Mouse (Mus musculus) cerebellum, adult 9-10 months (tissue): Measurements from ENCODE around the gene Fam213a.
"Not testable (repeated sequence)": the region's sequence is repeated elsewhere in the genome, so short reads cannot be mapped to it uniquely, and the experiment has no call there.

Experiments used
- DNase-seq: peaks from one replicate; pipeline ENCODE4 v3.0.0; 2022

Fam213a gene

DNA sequence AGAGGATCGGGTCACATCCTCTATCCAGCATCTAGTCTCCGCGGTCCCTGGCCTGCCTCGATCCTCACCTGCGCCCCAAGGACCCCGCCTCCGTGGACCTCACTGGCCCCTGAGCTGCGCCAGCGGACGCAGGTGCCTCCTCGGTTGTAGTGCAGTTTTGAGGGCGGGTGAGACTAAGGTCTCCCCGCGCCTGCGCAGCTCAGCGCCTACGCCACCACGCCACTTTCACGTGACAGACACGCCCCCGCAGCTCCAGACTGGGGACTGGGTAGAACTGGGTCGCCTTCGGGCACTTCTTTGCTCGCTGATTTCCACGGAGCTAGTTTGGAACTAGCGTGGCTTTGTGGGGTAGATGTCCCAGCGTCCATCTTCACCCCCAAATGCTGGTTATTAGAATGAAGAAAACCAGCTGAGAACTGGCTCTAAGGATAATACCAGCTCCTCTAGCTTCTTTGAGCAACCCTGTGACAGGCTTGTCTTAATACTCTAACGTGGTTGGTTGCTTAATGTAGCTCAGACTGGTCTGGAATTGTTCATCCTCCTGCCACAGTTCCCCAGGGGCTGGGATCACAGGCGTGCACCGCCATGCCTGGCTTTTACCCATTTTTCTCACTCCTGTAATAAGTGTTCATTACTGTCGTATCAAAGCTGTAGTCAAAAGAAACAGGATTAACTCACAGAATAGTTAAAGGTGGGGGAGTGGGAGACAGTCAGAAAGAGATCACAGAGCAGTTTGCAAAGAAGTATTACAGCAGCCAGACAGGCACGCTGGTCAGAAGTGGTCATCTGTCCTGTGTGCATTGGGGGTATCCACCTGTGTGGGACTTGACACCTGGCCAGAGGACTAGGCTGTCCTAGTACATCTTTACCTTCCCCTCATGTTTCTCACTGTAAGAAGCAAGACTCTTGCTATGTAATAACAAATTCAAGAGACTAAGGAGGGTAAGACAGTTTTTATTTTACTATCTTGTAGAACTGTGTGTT lies at the start of gene Fam213a:
Gene Fam213a, minus strand, starts transcription at position 159 of the 984 bp plus-strand sequence.
- DNase-seq = peak; percentile 94

DNA sequence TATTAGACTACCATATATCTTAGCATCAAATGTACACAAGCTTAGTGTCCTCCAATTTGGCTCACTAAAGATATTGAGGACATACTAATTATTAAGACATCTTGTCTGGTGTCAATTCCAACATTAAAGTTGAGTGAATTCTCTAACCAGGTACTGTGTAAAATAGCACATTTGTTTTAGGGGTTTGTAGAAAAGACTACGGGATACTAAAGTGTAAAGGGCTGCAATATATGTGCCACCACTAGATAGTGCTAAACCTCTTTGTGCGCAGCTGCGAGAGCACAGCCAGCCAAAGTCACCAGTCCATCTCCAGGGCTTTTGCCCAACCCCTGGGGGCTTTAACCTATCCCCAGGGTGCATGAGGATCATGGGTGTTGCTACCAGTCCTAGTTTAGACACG lies 39.6 kb upstream of the Fam213a start:
- not testable (repeated sequence) for DNase-seq

DNA sequence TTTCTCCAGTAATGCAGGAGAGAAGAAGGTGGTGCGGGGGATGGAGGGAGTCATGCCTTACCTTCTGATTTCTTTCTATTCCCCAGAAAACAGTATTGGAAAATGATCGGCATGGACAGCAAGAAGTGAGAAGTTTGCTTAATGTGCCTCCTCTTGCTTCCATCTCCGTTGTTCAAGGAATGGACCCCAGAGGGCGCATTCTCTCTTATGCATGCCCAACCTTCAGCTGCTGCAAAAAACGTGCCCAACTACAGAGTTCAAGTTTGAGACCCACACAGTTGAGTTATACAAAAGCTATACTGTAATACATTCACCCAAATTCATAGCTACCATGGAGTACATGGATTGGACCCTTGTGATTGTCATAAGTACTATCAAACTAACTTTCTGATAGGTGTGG lies 38.9 kb upstream of the Fam213a start:
- DNase-seq = no peak

- DNase-seq = no peak
Measured at GRCm38 (mm10) chr14:41050471-41050870, 36.9 kb upstream of the Fam213a start.

- DNase-seq = no peak
Measured at GRCm38 (mm10) chr14:41047402-41047801, 33.8 kb upstream of the Fam213a start.

- peak; percentile 59 for DNase-seq
Measured at GRCm38 (mm10) chr14:41035146-41035798, 21.7 kb upstream of the Fam213a start.

GRCm38 (mm10) chr14:41033135-41034110 lies 19.8 kb upstream of the Fam213a start:
- DNase-seq = peak; percentile 74

DNA sequence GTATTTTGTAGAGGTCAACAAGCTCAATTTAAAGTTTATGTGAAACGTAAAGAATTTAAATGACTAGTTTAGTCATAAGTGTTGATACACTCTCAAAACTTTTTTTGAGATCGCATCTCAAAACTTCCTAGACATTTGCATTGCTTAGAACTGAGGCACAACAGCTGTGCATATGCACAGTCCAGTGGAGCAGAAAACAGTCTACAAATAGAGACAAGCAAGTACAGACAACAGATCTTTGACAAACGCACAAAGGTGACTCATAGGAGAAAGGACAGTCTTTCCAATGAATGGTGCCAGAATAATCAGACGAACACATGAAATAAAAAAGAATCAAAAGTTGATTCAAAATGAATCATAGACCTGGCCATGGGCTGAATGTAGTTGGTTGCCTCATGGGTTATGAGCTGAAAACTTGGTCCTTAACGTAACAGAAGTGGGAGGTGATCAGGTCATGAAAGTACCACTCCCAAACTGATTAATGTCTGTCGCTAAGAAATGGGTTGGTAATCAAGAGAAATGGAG lies 17.5 kb upstream of the Fam213a start:
- no peak for DNase-seq

- DNase-seq = no peak
Measured at GRCm38 (mm10) chr14:41029303-41029702, 15.7 kb upstream of the Fam213a start.

GRCm38 (mm10) chr14:41025594-41026284 lies 12.2 kb upstream of the Fam213a start:
- DNase-seq = no peak

DNA sequence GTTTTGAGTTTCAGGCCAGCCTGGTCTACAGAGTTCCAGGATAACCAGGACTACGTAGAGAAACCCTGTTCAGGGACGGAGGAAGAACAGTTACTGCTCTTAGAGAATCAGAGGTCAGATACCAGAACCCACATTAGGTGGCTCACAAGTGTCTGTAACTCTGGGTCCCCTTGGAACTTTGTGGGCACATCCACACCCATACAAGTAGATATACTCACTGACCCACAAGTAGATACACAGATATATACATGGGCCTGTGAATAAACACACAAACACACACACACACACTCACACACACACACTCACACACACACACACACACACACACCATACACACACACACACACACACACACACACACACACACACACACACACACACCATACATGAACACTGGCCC lies 11.5 kb upstream of the Fam213a start:
- no peak for DNase-seq

- no peak for DNase-seq
Measured at GRCm38 (mm10) chr14:41021246-41021645, 7.7 kb upstream of the Fam213a start.

GRCm38 (mm10) chr14:41017460-41017859 lies 3.9 kb upstream of the Fam213a start:
- no peak for DNase-seq

DNA sequence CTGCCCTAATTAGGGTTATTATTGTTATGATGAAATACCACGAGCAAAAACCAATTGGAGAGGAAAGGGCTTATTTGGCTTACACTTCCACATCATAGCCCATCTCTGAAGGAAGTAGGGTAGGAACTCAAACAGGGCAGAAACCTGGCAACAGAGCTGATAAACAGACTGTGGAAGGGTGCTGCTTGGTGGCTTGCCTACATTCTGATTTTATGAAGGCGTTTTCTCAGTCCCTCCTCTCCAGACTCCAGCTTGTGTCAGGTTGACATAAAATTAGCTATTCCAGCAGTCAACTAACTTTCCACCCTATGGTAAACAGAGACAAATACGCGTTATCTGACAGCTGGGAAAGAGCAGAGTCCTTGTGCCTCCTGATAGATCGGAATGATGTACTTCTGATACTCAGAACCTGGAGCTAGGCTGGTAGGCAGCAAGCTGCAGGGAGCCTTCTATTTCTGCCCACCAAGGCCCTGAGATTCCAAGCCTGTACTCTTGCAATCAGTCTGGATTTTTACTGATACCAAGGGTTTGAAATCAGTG lies 1.2 kb upstream of the Fam213a start:
- DNase-seq = peak; percentile 14

GRCm38 (mm10) chr14:41013143-41013542 lies 445 bp downstream of the Fam213a start:
- DNase-seq = peak; percentile 26

DNA sequence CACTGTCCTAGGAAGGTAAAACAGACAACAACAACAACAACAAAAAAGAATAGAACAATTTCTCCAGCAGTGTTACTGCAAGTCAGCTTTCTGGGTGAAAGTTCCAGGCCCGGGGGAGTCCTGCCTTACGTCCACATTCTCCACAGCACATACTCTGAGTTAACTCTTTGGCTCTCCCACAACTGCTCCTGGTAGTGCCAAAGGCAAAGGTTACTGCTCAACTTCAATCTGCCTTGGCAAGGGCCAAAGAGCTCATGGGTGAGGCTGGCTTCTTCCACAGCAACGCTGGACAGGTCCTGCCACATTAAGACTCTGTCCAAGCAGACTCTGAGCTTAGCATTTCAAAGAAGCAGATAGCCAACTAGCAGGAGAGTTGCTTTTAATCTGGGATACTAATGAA lies 1.7 kb downstream of the Fam213a start:
- DNase-seq = no peak

GRCm38 (mm10) chr14:41008138-41008537 lies 5.5 kb downstream of the Fam213a start:
- no peak for DNase-seq

DNA sequence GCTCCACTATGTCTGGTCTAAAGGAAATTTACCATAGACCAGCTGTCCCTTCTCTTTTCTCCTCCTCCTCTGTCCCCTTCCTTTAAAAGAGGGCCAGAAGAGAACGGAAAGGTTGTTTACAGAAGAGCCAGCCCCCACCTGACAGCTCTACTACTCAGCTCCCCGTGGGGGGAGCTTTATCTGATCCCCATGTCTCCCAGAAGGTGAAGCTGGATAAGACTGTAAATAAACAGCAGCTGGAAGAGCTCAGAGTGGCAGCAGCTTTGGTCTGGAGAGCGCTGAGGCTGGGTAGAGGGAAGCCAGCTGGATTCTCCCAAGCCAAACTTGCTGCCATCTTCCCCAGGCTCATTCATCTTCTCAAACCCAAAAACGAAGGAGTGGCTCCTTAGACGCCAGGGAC lies 5.9 kb downstream of the Fam213a start:
- no peak for DNase-seq

DNA sequence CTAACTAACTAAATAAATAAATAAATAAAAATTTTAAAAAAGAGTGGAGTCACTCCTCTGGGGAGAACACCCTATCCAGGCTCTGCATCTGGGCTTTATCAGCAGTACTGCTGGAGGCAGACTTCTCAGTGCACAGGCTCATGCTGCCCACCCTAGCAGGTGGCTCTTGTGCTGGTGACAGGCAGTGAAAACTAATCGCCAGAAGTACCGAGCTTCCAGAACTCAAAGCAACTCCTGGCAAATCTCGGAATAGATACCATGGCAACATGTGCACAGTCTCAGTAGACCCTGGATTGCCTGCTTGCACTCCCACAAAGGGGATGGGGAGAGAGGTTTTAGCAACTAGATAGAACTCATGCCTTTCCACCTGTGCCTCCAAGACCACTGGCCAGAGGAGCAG lies 6.7 kb downstream of the Fam213a start:
- no peak for DNase-seq

DNA sequence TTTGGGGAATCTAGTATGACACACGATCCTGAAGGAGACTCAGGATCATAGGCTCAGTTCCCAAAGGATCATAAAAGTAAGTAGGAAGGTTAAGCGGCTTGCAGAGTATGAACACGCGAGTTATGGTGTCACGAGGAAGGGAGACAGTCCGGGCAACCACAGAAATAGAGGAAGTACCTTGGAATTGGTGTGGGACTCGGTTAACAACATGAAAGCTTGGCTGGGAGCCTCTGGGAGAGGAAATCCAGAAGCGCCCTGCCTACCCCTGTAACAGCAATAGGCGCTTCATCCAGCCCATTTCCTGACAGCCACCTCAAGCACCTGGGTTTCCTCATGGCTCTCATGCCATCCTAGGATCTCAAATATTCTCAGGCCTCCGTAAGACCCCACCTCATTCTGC lies 7.3 kb downstream of the Fam213a start:
- no peak for DNase-seq

- DNase-seq = no peak
Measured at GRCm38 (mm10) chr14:41005716-41006115, 7.9 kb downstream of the Fam213a start.
